Mouse (Mus musculus): ENCODE results near the gene Rab10.
"Not testable (repeated sequence)": the region's sequence is repeated elsewhere in the genome, so short reads cannot be mapped to it uniquely, and the experiment has no call there.

Rab10 gene

DNA sequence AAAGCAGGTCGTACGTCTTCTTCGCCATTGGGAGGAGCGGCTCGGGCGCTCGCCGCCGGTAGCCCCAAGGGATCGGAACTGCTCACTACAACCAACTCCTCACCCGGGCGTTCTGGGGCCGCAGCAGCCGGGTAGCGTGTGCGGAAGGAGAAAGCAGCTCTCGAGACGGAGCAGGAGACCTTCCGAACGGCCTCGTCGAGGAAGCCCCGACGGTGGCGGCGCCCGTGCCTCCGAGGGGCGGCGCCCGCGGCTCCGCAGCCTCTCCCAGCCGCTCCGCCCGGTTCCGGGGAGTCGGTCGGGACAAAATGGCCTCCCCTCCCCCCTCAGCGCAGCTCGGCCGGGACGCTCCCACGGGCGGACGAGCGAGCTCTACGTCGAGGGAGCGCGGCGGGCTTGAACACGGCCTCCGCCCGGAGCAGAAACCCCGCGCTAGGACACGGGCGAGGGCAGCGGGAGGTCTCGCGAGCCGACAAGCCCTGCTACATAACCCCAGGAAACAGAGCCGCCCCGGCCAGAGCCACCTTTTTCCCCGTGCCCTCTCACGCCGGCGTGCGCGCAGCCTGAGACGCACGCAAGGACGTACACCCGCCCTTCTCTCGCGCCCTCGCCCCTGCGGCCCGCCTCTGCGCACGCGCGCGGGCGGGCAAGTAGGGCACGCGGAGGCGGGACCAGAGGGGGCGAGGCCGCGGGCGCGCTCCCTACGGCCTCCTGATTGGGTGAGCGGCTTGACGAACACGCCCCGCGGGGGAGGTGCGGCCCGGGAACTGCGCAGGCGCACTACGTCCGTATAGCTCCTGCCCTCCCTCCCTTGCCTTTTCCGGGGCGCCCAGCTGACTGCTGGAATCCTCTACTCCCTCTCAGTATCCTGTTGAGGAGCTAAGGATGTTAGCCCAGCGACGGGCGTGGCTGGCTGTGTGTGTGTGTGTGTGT lies at the start of gene Rab10:
TSS of gene Rab10 (minus strand) at position 579 of the 930 bp plus-strand sequence.
- DNase-seq (ENCODE audit: low read depth, low spot score), result peak; percentile 93

GRCm38 (mm10) chr12:3359302-3359701 lies 49.5 kb upstream of the Rab10 start:
- no peak for DNase-seq (ENCODE audit: low read depth, low spot score)

DNA sequence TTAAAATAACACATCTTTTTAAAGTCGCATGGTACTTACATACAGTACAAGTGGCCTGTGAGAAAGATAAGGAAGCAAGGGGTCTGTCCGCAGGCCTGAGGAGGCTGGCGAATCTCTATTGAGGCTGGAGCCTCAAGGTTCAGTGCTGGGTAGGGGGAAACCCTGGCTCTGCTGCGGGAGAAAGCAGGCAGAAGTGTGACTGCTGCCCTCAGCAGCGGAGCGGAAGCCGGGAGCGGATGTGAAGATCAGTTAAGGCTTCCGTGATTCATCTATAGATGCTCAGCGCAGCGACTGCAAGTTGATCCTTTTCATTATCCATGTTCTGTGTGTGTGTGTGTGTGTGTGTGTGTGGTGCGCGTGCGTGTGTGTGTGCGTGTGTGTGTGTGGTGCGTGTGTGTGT lies 47.1 kb upstream of the Rab10 start:
- DNase-seq (ENCODE audit: low read depth, low spot score), result no peak

- no peak for DNase-seq (ENCODE audit: low read depth, low spot score)
Observed at GRCm38 (mm10) chr12:3355068-3355467, 45.3 kb upstream of the Rab10 start.

- DNase-seq (ENCODE audit: low read depth, low spot score), result no peak
Observed at GRCm38 (mm10) chr12:3352216-3352615, 42.4 kb upstream of the Rab10 start.

GRCm38 (mm10) chr12:3350136-3350535 lies 40.4 kb upstream of the Rab10 start:
- no peak for DNase-seq (ENCODE audit: low read depth, low spot score)

DNA sequence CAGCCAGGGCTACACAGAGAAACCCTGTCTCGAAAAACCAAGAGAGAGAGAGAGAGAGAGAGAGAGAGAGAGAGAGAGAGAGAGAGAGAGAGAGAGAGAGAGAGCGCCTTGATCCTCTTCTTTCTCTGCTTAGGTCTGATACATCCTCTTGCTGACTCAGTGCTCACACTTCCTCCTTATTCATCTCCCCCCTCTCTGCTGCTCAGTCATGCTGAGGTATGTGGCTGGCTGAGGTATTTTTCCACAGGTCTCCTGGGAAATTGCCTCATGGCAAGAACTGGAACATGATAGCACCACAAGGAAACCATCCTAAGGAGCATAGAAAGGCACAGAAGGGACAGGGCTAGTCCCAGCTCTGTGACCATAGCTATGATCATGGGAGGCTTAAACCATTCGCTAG lies 39.6 kb upstream of the Rab10 start:
- no peak for DNase-seq (ENCODE audit: low read depth, low spot score)

DNA sequence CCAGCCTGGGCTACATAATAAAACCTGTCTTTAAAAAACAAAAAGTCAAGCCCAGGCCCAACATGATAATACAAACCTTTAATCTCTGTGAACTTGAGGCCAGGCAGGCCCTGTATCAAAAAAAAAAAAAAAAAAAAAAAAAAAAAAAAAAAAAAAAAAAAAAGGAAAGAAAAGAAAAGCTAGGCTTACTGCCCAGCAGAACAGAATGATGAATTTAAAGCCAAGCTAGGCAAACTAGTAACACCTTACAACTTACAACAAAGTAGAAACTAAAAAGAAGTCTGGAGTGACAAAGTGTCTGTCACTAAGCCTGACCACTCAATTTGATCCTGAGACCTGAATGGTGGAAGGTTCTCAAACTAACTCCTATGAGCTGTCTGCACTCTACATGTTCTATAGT lies 37.9 kb upstream of the Rab10 start:
- DNase-seq (ENCODE audit: low read depth, low spot score), result no peak

GRCm38 (mm10) chr12:3345038-3345437 lies 35.3 kb upstream of the Rab10 start:
- no peak for DNase-seq (ENCODE audit: low read depth, low spot score)

DNA sequence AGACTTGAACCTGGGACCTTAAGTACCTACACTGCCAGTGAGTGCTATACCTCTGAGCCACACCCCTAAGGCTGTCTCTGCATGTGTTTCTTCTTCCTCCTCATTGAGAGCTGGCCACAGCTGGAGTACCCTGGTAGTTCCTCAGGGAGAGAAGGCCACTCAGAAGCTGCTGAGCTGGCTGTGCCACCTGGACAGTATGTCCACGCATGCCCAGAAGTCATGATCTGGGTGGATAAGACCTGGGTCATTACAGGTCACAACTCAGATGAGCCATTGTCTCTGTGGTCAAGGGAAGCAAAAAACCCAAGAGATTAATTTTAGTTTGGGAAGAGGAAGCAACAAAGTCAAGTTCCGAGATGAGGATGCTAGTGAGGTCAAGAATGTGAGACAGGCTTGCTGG lies 34.4 kb upstream of the Rab10 start:
- DNase-seq (ENCODE audit: low read depth, low spot score), result no peak

- DNase-seq (ENCODE audit: low read depth, low spot score), result no peak
Observed at GRCm38 (mm10) chr12:3338931-3339330, 29.2 kb upstream of the Rab10 start.

GRCm38 (mm10) chr12:3329677-3330076 lies 19.9 kb upstream of the Rab10 start:
- DNase-seq (ENCODE audit: low read depth, low spot score), result no peak

- DNase-seq (ENCODE audit: low read depth, low spot score), result no peak
Observed at GRCm38 (mm10) chr12:3325232-3325631, 15.5 kb upstream of the Rab10 start.

DNA sequence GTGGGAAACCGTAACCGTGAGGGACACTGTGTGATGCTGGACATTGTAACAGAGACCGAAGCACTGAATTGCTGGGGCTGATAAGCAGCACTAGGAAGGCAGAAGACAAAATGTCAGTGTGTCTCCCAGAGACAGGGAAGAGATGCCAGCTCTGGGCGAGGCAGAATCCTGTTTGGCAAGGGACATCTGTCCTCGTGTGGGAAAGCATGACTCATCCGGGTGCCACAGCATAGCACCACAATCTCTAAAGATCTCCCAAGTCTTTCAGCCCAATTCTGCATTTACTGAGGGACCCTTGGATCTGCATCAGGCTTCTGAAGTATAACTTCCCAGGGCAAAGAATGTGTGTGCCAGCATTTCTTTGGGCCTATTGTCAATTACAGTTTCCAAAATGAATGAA lies 13.5 kb upstream of the Rab10 start:
- DNase-seq (ENCODE audit: low read depth, low spot score), result no peak

GRCm38 (mm10) chr12:3319377-3319776 lies 9.6 kb upstream of the Rab10 start:
- no peak for DNase-seq (ENCODE audit: low read depth, low spot score)

- no peak for DNase-seq (ENCODE audit: low read depth, low spot score)
Observed at GRCm38 (mm10) chr12:3316937-3317336, 7.2 kb upstream of the Rab10 start.

DNA sequence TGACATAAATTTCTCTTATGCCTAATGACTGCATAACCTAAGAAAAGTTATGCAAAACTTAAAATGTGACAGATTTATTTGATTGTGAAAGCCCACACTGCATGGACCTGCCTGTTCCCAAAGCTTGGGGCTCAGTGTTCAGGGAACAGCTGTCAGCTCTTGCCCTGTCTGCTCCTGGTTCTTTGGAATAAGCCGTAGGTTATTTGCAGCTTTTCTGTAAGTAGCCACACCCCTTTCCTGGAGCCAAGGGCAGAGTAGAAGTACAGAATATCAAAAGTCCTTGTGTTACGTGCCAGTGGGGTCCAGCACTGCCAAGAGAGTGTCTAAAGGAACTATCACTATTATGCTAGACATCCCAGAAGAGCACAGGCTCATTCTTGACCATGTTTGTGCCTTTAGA lies 6.3 kb upstream of the Rab10 start:
- DNase-seq (ENCODE audit: low read depth, low spot score), result no peak

- no peak for DNase-seq (ENCODE audit: low read depth, low spot score)
Observed at GRCm38 (mm10) chr12:3312886-3313285, 3.1 kb upstream of the Rab10 start.

DNA sequence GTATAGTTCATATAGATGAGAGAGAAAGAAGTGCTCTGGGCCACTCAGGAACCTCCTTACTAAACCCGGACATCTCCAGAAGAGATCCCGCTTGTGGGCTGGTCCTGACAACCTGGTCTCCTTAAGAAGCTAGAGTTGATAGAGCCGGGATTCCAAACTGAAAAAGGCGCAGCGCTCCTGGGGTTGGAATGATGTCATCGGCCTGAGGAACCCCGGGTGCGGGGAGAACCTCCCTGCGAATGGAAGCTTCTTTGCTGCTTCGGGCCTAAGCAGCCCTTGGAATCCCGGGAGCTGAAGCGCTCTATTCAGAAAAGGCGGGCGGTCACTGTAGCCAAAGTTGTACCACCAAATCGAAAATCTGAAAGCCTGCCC lies 538 bp upstream of the Rab10 start:
- DNase-seq (ENCODE audit: low read depth, low spot score), result no peak

DNA sequence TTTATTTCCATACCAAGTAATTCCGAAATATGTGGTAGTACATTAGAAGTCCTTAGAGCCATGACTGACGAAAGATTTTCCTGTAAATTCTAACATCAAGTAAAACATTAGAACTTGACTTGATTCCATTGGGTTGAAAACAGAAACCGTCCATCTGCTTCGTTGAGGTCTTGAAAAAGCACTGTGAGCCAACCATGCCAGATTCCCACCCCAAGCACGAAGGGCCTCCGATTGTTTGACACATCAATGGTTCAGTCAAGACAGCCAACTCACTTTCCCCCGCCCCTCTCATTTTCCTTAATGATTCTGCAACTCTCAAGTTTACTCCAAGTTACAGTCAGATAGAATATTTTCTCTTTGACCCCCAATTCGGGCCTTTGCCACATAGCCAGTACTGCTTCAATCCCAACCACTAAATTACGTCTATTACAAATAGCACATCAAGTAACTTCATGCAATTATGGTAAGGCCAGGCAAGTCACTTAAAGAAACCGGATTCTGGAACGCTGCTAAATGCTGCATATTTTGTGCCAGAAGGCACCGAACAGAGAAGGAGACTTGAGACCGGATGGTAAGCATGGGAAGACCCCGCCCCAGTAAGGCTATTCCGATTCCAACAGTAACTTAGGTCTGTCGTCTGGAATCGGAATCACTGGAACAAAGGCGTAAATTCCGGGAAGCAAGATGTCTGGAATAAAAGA lies 1.1 kb downstream of the Rab10 start:
- DNase-seq (ENCODE audit: low read depth, low spot score), result no peak

DNA sequence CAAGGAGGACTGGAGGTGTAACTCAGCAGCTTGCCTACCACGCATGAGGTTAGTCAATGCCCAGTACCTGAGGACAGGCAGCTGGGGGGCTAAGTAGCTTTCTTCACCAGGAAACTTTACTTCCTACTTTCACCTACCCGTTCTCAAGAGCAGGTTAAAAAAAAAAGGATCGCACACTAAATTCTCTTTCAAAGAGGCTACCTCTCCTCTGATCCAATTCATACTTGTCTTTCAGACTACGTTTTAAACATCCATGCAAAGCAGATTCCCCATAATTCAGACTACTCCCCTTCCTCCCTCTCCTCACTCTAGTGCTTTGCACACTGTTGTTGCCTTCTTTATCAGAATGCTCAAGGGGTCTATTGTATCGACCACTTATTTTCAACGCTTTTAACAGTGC lies 2.2 kb downstream of the Rab10 start:
- DNase-seq (ENCODE audit: low read depth, low spot score), result no peak

- no peak for DNase-seq (ENCODE audit: low read depth, low spot score)
Observed at GRCm38 (mm10) chr12:3305238-3305637, 4.5 kb downstream of the Rab10 start.

GRCm38 (mm10) chr12:3297622-3298021 lies 12.1 kb downstream of the Rab10 start:
- not testable (repeated sequence) for DNase-seq (ENCODE audit: low read depth, low spot score)

Data from WW6 (cell line).